Mouse (Mus musculus): ENCODE data around the gene Fbxo34.

Gene Fbxo34

DNA sequence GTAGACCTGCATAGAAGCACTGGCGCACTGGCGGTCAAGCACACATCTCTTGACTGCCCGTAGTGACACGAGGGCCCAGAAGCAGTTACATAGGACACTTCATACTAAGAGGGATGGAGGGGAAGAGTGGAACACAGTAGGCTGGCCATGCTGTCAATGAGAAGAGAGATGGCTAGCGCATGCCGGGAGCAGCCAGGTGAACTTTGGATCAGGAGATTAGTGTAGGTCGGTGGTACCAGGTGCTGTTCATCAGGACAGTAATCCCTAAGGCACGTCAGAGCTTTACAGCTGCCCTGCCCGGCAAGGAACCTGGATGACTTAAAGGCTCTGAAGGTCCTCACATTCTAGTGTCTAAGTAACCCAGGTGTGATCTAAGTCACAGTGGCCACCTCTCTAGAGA is 23.7 kb downstream of the Fbxo34 start:
- peak; percentile 6 for DNase-seq

DNA sequence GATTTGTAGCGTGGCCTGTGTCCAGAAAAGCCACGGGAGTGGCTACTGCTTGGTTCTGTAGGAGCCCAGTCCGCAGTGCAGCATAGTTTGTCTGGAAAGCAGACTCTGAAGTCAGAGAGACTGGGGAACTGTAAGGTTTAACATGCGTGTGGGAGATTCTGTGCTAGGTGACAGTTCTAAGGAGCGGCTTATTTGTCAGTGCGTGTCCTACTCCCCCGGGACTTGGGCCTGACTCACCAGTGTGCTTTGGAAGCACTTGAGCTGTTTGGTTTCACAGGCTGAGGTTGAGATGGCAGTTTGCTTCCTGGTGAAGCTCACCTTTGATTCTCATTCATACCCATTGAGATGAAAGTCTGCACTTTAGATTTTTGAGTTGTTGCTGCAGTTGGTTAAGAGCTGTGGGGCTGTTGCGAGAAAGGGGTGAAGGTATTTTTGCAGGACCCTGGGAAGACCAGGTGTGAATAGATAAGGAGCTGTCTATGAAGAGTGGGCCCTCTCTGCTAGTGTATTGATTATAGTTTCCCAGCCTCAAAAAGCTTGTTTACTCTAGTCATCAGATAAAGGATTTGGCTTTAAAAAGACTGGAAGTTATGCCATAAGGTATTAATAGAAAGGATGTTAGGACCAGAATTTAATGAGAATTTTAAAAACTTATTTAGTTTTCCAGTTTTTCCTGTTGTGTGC is 24.5 kb downstream of the Fbxo34 start:
- DNase-seq: no peak

DNA sequence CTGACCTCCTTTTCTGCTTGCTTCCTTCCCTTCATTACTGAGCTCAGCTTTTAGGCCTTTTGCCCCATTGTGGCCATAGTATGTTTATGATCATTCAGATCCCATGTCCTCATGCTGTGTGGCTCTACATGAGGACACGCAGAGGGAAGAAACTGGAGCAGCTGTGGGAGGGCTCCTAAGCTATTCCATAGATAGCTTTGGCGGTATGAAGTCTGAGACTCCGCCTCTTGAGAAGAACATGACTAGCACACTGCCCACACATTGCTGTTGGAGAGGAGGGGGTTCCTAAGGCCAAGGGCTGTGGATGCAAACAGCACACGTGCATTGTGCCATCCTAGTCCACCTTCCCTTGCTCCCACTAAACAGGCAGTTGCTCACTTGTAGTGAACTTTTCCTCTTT is 26.0 kb downstream of the Fbxo34 start:
- no peak for DNase-seq

DNA sequence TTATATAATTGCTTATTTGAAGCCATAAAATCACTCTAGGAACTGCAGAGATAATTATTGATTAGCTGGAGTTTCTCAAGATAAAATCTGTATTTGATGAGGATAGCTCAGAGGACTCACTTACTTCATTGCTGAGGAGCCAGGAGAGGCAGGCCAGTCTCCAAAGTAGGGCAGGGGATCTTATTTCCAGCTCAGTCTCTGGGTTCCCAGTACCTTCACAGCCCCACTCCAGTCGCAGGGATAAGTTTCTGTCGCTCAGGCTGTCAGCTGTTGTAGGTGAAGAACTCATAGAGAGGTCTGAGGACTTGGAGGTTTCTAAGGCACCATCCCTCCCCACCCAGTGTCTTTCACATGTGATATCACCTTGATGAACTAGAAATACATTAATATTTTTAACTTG is 27.5 kb downstream of the Fbxo34 start:
- no peak for DNase-seq

DNA sequence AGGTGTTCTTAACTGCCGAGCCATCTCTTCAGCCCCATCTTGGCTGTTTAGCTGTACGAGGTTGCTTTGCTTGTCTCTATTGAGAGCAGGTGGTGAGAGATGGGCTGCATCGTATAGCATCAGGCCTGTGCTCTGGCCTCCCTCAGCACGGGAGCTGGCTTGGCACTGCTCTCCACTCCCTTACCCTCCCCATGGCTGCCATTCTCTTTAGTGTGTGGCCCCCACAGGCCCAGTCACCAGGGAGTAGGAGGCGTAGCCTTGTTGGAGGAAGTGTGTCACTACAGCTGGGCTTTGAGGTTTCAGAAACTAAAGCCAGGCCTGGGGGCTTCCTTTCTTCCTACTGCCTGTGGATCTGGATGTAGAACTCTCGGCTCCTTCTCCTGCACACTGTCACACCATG is 32.0 kb downstream of the Fbxo34 start:
- DNase-seq: no peak

DNA sequence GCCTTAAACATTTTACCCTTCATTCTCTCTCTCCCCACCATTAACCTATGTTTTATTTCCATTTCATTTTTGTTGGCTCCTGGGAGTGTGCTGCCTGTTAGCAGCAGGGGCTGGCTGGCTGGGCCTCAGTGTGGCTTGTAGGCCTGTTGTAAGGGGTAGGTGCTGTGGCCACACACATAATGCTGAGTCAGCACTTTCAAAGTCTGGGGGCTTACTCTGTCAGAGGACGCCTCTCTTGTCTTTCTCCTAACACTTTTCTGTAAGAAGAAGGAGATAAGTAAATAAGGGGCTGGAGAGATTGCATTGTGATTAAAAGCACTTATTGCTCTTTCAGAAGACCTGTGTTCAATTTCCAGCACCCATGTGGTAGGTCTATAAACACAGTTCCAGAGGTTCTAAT is 32.9 kb downstream of the Fbxo34 start:
- DNase-seq: no peak

DNA sequence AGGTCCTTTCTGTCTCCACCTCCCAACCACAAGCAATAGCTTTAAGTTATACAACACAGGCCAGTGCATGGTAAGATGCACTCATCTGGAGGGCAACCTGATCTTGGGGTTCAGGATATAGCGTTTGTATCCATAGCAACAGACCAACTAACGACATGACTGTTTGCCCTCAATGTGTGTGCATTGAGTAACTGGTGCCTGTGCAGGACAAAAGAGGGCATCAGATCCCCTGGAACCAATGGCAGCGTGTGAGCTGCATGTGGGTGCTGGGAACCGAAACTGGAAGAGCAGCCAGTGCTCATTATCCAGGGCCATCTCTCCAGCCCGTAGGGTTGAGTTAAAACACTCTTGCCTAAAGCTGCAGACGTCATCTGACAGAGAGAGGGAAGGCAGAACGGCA is 38.5 kb downstream of the Fbxo34 start:
- no peak for DNase-seq

DNA sequence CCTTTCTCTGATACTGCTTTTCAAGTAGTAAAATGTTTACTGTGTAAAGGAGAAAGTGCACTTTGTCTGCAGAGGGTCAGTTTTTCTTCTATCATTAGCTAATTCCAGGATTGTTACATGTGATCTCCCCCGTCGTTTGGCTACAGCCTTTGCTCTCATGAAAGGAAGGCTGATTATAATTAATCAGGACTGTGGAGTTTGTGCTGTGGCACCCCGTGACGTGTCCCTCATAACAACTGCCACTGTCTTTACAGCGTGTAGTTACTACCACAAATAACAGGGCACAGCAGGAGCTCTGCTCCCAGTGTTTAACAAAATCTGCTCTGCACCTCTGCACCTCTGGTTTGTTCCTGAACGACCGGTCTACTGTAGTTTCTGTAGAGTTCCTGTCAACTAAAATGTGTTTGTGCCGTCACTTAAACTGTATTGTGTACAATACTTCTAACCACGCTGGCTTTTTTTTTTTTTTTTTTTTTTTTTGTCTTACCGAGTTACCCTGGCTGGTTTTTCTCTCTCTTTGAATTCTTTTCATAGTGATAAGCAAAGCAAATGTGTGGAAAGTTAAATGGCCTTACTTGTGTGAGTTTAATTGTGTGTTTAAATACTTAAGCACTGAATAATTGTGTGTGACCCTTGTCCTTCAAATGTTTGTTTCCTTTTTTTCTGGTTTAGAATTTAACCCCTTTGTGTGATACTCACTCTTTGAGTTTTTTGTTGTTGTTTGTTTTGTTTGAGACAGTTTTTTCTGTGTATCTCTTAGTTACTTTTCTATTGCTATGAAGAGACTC is 39.3 kb downstream of the Fbxo34 start:
- DNase-seq: no peak

DNA sequence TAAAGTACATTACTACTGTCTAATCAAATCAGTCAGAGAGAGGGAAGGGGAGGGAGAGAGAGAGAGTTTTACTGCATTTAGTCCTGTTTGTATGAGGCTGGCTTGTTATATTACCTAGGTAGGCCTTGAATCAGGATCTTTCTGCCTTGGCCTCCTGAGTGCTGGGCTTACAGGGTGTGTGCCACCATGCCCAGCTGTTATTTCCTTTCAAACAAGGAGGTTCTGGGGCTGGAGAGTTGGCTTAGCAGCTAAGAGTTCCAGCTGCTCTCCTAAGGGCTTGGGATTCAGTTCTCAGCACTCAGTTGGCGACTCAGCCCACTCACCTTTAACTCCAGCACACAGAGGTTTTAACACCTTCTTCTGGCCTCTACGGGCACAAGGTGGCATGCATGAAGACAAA is 40.5 kb downstream of the Fbxo34 start:
- DNase-seq: no peak

DNA sequence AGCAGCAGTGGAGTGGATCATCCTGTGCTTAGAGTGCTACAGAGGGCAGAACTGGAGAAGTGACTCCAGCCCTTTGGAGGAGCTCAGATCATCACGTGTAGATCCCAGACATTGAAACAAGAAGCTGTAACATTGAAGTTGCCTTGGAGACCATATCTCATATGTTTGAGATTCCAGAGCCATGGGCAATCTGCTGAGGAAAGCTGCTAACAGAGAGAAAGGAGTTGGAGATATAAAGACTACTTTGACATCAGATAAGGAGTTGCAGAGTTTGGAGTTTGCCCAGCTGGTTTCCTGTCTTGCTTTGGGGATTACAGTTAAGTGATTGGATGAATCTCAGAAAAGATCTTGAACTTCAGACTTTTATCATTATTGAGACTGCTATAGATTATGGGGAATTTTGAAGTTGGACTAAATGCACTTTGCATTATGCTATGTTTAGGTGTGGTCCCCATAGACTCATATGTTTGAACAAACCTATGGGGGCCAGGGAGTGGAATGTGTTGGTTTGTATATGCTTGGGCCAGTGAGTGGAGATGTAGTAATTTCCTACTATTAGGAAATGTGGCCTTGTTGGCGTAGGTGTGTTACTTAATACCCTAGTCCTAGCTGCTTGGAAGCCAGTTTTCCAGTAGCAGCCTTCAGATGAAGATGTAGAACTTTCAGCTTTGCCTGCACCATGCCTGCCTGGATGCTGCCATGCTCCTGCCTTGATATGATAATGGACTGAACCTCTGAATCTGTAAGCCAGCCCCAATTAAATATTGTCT is 43.6 kb downstream of the Fbxo34 start:
- no peak for DNase-seq

DNA sequence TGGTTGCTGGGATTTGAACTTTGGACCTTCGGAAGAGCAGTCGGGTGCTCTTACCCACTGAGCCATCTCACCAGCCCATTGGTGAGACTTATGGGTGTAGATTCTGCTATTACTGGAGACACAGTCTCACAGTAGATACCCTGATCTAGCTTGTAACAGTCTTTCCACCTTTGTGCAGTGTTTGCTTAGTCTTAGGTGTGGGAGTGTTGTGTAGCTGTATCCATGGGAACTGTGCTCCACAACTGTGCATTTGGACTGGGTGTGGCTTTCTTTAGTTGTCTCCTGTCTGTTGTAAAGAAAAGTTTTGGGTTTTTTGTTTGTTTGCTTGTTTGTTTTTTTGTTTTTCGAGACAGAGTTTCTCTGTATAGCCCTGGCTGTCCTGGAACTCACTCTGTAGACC is 45.7 kb downstream of the Fbxo34 start:
- DNase-seq: no peak

DNA sequence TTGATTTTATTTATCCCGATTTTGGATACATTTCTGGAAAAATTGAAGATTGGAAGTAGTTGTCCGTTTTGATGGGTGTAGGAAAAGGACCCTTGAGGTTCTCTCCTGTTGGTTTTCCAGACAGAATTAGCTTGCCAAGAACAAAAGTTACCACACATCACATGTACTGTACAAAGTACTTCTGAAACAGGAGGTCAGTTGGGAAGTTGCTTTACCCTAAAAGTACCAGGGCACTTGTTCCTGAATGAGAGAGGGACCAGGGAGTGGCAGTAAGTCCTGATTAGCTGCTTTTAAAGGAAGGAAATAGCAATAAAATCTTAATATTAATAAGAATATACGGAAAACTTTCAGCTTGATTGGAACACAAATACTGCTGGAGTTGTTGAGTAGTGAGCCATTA is 46.9 kb downstream of the Fbxo34 start:
- DNase-seq: no peak

DNA sequence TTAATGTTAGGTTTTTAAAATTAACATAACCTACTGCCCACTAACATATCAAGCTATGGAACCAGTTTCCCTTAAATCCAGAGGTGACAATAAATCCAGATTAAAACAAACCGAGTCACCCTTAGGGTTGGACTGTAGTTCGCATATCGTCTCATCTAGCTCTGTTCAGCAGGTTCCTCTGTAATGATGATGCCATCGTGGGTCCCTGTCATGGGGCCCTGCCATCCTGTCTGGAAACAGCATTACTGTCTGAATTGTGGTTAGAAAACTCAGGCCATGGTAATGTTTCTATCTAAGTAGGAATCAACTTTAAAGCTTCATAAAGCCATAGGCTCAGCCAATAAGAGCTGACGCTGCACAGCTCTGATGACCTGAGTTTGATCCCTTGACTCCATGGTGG is 48.4 kb downstream of the Fbxo34 start:
- no peak for DNase-seq

DNA sequence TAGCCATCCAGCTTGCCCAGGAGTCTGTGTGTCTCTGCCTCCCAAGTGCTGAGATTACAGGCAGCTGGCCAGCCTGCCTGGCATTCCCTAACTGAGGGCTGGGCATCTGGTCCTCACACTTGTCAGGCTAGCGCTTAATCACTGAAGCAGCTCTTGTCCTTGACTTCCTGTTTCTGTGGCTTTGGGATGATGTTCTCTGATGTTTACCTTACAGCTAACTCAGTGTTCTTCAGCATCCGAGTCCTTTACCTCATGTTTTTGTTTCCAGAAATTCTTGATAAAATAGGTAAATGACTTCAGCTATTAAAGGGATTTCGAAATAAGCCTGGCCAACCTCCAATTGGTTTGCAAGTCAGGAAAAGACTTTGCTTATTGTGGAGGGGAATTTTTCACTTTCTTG is 53.8 kb downstream of the Fbxo34 start:
- DNase-seq: no peak

DNA sequence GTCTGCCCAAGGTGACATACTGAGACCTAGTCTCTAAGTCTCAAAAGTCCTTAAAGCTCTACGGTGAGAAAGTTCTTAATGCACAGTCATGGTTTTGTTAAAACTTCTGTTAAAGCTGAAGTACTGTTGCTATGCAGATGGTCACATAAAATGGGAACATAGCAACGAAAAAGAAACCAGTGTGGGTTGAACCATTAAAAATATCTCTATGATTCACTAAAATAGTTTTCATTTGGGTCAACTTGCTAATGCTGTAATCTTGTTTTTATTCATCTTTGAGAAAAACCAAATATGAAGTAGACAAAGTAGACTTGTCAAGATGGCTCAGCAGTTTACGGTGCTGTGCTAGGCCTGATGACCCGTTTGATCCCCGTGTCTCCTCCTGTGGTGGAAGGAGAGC is 56.5 kb downstream of the Fbxo34 start:
- no peak for DNase-seq

DNA sequence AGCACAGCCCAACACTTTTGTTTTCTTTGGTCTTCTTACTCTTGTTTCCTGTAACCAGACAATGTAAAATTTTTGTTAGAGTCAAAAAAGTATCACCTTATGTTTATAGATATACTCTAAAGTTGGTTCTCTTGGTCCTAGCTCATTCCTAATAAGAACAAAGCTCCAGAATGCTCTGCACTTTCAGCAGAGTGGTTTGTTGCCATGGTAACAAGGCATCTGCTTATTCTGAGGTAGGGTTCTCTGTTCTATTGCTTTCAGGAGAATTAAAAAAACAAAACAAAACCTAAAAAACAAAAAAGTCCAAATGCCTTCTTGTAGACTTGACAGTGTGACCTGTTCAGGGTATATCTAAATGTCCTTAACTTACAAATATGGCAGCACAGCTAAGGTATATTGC is 57.8 kb downstream of the Fbxo34 start:
- no peak for DNase-seq

DNA sequence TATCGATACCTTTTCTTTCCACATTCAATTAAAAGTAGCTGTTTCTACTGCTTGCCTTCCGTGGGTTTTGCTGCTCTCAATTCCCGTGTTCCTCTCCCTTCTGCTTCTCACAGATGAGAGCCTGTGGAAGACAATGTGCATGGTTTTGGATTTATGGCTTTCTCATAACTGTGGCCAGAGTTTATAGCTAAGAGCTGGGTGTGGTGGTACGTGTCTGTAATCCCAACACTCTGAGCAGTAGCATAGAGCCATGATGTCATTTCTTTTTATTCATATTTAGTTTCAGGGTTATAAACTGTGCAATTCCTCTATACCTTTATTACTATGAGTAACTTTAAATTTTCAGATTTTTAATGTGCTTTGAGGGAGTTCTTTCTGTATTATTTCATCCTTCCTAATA is 60.0 kb downstream of the Fbxo34 start:
- DNase-seq: no peak

DNA sequence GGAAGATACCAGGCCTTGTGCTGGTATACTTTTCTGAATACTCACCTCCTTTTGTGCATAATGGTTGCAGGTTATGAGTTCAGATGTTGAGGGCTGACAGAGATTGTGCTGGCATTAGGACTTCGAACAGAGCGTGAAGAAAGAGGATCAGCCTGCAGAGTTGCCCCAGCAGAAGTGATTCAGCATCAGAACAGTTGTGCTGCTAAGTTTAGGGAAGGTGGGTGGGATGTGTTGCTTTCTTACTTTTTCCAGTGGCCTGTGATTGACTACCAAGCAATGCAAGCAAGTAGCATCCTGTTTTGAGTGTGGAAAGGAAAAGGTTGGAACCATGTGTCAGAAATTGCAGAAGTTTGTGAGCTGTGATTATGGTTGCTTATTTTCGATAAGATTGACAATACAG is 63.4 kb downstream of the Fbxo34 start:
- DNase-seq: no peak

DNA sequence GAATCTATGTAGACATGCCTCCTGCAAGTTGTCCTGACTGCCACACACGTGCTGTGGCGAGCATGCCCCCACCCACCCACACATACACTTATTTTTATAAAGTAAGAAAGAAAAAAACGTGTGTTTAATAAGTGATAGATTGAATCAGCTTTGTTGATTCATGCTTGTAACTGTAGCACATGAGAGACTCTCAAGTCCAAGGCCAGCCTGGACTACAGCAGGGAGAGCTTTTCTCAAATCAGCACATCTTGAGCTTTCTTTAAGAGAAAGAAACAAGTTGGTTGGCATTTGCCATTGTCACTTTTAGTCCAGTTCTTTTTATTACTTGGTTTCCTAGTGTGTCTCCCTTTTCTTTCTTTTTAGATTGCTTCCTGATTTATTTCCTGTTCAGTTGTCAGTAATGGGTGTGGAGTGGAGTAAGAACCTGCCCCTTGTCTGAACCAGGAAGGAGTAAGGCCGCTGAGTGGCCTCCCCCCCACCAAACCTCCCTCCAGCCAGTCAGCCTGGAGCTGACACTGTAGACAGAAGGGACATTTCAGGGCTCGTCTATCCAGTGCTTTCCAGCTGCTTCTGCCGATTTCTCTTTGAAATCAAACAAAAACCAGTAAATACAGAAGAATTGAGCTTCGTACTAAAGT is 64.7 kb downstream of the Fbxo34 start:
- no peak for DNase-seq

DNA sequence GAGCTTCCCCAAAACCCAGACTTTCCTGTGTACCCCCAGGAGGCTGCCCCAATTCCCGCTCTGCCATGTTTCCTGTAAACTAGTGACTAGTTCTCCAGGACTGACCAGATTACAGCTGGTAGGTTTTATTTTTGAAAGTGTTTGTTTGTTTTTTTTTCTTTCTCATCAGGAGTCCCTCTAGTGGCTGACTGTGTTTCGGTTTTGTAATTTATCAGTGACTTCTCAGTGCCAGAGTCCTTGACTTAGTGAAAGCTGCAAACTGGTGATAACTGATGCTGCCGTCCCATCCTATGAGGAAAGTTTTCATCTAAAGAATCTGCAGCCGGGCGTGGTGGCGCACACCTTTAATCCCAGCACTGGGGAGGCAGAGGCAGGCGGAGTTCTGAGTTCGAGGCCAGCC is 65.4 kb downstream of the Fbxo34 start:
- DNase-seq: no peak

DNA sequence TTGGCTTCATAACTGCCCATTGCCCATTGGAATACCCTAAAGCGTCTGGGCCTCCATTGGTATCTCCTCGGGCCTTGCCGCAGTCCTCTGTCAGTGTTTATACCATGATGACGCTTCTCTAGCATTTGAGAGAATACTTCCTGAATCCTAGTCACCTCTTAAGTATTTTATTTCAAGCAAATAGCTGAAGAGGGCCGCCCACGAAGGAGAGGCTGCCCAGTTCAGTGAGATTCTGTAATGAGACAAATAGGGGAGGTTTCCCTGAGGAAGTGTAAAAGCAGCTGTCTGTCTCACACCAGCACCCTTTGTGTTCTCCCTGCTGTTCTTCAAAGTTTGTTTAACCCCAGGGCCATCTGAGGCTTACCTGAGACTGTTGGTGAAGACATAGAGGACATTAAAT is 66.5 kb downstream of the Fbxo34 start:
- DNase-seq: no peak

DNA sequence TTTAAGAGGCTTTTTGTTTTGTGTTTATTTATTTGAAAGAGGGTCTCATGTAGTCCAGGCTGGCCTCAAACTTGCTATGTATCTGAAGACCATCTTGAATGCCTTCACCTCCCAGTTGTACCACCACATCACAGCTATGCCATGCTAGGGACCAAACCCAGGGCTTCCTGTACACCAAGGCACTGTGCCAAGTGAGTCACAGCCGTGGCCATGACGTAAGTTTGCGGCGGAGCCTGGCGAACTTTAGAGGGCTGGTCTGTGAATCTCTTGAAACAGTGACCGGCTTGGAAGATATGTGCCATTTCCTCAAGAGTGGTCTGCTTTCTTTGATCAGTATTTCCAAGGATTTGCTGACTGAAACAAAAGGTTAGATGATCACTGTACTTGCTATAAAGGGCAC is 68.4 kb downstream of the Fbxo34 start:
- no peak for DNase-seq

DNA sequence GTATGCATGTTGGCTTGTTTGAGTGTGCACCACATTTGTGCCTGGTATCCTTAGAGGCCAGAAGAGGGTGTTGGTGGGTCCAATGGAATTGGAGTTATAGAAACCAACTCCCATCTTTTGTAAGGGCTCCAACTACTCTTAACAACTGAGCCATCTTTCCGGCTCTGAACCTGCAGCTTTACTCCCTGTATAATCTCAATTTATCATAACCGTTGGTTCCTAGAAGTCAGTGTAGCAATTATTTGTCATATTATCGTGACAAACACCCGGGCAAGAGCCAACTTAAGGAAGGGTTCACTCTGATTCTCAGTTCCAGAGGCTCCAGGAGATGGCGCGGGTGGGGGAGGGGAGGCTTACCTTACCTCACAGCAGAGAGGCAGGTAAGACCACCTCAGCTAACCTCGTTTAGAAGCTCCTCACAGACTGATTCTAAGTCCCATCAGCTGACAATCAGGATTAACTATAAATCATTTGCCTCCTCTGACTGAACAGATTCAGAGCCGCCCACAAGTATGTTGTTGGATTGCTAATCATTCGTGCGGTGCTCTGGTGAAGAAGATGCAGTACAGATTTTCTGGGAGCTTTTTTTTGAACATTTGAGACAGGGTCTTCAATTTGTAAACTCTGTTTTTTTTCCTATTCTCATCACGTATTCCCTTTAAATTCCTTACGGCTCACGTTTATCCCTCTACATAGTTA is 70.7 kb downstream of the Fbxo34 start:
- no peak for DNase-seq

All from cerebellum, adult 11 months (tissue).